Mouse (Mus musculus): ENCODE measurements around the gene Lce1c.
A peak's percentile ranks its signal among the peaks of the same experiment; 100 is the strongest.

Lce1c gene

DNA sequence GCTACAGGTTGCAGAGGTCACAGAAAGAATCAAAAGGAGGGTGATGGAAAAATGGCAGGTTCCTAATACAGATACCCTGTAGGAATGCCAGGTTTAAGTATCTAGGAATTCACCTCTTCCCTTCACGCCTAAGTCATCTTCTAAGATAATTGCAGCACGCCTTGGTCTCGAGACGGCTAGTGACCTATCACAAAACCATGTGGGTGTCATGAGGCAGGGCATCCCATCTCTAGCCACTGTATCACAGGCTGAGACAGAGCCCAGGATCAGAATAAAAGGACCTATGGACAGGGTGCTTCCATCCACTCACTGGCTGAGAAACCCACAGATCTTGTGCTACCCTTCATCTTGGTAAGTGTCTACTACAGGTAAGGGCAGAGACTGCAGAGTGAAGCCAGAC, at the start of gene Lce1c:
TSS of gene Lce1c (plus strand) at position 301 of the 400 bp plus-strand sequence.
- no peak for DNase-seq

DNA sequence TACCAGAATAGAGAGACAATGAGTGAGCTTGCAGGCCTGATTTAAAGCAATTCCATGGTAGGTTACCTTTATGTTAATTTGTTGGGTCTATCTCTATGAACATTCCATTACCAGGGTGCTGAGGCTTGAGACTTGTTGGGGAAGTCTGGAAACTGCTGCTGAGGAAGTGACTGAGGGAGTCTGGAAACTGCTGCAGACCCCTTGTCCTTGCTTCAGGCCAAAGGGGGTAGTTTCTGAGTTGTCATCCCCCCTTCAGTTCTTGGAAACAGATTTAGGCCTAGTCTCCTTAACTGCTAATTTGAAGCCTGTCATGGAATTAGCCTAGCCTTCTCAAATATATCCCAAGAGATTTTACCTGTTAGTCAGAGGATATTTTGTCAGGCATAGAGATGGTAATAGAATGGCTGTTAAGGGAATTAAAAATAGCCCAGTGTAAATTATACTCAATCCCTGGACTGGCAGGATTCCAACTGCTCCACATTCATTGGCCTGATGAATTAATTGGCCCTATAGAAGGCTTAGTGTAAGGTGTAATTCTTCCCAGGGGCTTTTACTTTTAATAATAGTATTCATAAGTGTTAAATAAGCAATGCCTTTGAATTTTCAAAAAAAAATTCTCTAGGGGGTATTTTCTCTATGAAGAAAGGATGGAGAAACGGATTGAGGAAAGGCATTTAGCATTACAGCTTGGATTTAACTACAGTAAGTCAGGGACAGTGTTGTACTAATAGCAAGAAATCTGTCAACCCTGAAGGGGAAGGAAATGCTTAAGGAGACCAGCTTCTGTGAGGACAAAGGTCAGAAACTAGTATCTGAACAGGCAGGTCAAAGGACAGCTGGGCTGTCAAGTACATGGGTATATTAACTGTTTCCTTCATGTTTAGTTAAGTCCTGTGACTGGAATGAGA, 41.0 kb upstream of the Lce1c start:
- no peak for DNase-seq

DNA sequence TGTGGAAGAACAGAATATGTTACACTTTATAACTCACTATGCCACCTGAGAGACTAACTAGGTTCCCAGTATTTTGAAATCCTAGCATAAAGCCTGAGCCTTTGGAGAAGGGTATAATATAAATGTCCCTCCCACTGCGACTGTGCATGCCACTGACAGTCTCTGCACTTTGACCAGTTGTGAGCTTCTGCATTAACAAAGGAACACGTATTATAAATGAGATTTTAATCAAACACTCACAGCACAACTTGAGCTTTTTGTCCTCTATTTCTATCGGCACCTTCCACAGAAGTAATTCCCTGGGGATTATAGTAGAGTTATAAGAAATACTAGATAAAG, 40.4 kb upstream of the Lce1c start:
- DNase-seq, result no peak

DNA sequence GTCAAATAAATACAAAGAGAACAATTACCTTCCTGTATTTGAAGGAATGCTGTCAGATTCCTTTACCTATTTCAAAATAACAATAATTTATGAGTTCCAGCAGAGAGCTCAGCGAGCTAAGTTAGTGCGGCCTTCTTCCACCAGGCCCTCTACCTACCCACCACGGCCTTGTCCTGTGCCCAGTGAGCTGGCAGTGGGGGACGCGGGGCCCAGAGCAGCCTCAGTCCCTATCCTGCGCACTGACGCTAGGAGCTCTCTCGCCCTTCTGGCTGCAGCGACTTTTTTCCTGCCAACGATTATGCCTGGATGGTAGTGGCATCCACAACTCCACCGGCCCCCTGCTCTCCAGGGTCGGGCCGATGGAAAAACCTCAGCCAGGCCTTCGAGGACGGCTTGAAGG, 39.2 kb upstream of the Lce1c start:
- DNase-seq, result no peak

DNA sequence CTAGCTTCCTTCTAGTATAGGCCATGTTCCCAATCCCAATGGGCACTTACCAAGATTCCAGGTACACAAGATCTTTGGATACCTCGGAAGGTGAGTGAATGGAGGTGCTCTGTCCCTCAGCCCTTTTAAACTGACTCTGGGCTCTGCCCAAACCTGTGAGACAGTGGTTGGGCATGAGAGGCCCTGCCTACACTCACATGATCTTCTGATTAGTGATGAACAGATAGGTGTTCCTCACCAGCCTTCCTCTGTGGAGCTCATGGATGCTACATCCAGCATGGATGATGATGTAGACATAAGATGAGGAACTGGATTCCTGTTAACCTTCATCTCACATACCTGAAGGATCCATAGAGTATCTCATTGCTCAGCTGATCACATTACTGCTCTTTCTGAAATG, 30.8 kb upstream of the Lce1c start, which contains the start of gene Lce1a1:
TSS of gene Lce1a1 (minus strand) at position 101 of the 400 bp plus-strand sequence.
- DNase-seq, result no peak

DNA sequence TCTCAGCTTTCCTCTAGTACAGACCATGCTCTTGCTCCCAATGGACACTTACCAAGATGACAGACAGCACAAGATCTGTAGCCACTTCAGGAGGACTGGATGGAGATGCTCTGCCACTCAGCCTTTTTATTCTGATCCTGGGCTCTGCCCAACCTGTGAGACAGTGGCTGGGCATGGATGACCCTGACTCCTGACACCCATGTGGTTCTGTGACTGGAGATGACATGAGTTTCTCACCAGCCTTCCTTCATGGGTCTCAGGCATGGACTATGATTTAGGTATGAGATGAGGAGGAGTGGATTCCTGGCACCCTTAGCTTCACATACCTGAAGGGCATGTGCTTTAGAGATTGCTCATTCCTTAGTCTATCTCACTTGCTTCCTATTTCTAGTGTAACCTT, 22.2 kb upstream of the Lce1c start, which contains the start of gene Lce1b:
TSS of gene Lce1b (minus strand) at position 101 of the 400 bp plus-strand sequence.
- DNase-seq, result no peak

DNA sequence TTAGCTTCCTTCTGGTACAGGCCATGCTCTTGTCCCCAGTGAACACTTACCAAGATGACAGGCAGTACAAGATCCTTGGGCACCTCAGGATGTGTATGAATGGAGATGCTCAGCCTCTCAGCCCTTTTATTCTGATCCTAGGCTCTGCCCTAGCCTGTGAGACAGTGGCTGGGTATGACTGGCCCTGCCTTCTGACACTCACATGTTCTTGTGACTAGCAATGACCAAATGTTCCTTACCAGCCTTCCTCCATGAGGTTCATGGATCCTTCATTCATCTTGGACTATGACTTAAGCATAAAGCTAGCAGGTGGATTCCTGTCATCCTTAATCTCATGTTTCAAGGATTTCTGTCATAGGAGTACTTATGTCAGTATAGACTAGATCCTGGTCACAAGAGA, 8.8 kb upstream of the Lce1c start, which contains the start of gene Lce1a2:
TSS of gene Lce1a2 (minus strand) at position 101 of the 400 bp plus-strand sequence.
- no peak for DNase-seq

DNA sequence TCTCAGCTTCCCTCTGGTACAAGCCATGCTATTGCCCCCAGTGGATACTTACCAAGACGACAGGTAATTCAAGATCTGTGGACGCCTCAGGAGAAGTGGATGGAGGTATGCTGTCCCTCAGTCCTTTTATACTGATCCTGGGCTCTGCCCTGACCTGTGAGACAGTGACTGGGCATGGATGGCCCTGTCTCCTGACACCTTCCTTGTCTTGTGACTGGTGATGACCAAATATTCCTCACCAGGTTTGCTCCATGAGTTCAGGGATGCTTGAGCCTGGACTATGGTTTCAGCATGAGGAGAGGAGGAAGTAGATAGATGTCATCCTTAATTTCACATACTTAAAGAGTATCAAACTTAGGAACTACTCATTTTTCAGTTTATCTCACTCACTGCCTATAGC, 8.1 kb downstream of the Lce1c start, which contains the start of gene Lce1d:
TSS of gene Lce1d (minus strand) at position 101 of the 400 bp plus-strand sequence.
- no peak for DNase-seq

DNA sequence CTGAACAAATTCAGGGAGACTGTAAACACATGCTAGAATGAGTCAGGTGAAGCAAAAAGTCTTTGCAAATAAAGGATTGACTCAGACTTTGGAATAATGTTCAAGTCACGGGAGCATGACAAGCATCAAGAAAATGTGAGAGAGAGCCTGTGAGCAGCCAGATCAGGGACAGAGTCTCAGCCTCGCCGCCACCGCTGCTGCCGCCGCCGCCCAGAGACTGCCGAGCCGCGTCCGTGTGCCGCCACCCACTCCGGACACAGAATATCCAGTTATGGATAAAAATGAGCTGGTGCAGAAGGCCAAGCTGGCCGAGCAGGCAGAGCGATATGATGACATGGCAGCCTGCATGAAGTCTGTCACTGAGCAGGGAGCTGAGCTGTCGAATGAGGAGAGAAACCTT, 10.1 kb downstream of the Lce1c start:
- DNase-seq, result peak; percentile 23 to 38

DNA sequence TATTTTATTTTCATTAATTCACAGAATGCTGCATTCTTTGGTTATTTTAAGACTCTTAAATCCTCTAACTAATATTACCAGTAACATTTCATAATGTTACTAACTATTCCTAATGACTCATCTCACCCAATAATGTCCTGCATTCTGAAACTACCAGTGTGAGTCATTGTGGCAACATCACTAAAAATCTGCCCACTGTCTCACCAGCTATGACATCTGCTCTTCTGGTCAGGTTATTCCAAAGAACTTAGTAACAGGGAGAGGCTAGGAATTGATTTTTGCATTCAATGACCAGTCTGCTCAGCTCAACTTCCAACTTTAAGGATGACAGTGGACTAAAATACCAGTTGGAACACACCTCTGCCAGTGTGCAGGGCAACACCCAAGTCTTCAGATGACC, 12.6 kb downstream of the Lce1c start:
- no peak for DNase-seq

DNA sequence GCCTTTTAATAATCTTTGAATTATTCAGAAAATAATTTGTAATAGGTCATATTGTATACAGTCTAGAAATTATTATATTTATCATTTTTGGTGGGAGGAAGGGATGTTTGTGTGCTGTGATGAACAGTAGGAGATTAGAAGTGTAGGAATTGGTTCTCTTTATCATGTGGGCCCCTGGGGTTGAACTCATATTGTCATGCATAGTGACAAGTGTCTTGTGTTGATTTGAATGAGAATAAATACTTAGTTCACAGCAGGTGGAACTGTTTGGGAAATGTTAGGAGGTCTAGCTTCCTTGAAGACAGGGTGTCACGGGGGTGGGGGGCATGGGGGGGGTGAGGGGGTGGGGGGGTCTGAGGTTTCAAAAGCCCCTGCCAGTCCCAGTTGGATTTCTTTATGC, 15.6 kb downstream of the Lce1c start:
- no peak for DNase-seq

DNA sequence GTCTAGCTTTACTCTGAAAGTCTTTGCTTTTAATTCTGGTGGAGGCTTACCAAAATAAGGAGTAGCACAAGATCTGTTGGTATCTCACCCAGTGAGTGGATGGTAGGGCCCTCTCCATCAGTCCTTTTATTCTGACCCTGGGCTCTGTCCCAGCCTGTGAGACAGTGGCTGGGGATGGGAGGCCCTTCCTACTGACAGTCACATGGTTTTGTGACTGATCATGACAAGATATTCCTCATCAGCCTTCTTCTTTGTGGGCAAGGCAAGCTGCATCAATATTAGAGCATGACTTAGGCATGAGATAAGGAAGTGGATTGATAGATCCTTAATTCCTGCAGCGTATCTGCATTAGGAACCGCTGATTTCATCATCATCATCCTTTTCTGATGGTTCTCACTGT, 29.9 kb downstream of the Lce1c start, which contains the start of gene Lce1e:
TSS of gene Lce1e (minus strand) at position 101 of the 400 bp plus-strand sequence.
- no peak for DNase-seq

DNA sequence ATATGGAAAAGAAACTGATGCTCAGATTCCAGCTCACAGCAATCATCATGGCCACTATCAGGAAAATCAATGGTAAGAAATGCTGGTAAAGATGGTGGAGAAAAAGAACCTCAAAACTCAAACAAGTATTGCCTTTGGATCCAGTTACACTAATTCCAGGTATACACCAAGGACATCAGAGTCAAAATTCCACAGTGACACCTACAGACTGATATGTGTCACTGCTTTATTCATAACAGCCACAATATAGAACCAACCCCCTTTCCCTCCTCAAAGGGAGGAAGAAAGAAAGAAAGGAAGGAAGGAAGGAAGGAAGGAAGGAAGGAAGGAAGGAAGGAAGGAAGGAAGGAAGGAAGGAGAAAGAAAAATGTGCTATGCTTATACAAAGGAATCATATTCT, 36.1 kb downstream of the Lce1c start:
- no peak for DNase-seq

DNA sequence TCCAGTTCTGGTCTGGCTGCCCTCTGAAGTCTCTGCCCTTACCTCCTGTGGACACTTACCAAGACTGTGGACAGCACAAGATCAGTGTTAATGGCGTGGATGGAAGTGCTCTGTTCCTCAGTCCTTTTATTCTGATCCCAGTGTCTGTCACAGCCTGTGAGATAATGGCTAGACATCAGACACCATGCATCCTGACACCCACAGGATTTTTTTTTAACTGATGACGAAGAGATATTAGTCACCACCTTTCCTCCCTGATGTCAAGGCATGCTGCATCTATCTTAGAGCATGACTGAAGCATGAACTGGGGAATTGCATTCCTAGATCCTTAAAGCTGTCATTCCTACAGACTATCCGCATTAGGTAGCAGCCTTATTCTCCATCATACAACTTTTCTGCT, 41.2 kb downstream of the Lce1c start, which contains the start of gene Lce1f:
TSS of gene Lce1f (minus strand) at position 101 of the 400 bp plus-strand sequence.
- DNase-seq, result no peak

DNA sequence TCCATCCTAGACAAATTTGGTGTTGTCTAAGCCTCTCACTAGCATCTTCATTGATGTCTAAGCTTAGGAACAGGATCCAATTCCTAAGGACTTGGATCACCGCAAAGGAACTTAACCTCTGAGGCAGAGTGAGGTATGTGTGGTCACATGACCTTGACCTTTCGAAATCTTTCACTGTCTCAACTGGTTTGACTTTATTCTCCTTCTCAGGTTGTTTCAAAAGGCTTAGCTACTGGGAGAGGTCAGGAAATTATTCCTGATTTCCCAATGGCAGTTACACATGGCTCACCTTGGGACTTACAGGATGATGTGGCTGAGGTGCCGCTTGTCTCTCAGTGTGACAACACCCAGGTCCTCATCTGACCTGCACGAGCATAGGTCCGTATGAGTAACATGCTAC, 43.6 kb downstream of the Lce1c start:
- no peak for DNase-seq
